Mouse (Mus musculus): ENCODE data around the gene Slc10a2. TPM values are rescaled to one million over a fixed set of nuclear protein-coding genes. Genes with fewer than 3 reads are reported as not detected.
"Not testable (repeated sequence)": the region's sequence is repeated elsewhere in the genome, so short reads cannot be mapped to it uniquely, and the experiment has no call there.

The Slc10a2 gene
- polyA plus RNA-seq (2012; ENCODE audit: insufficient read depth, insufficient read length, missing spikeins) = not detected in 2 replicates

GRCm38 (mm10) chr8:5105186-5105585, at the start of gene Slc10a2:
Gene Slc10a2 (minus strand): TSS chr8:5105351.
- H3K27ac ChIP-seq (replicated peaks; ENCODE audit: low read depth, low read length) = no peak within 1 kb of the TSS
- no peak within 1 kb of the TSS for H3K4me3 ChIP-seq (ENCODE audit: insufficient read depth, low read depth, low read length)

GRCm38 (mm10) chr8:5129322-5129829, 24.2 kb upstream of the Slc10a2 start:
- Histone ChIP-seq H3K4me1 (ENCODE audit: control insufficient read depth, insufficient read depth, insufficient read length, low read length) (no peaks in the 10 kb centered on the region), H3K4me3 (ENCODE audit: insufficient read depth, low read depth, low read length) (no peak overlapping the region), H3K27ac (replicated peaks; ENCODE audit: low read depth, low read length) (no peak overlapping the region)

More at GRCm38 (mm10) chr8:5105186-5105585, at the start of gene Slc10a2:
- H3K4me1 ChIP-seq (ENCODE audit: control insufficient read depth, insufficient read depth, insufficient read length, low read length) = no peaks in the 10 kb centered on the region

- Histone ChIP-seq H3K4me3 (ENCODE audit: insufficient read depth, low read depth, low read length) (no peak overlapping the region), H3K4me1 (ENCODE audit: control insufficient read depth, insufficient read depth, insufficient read length, low read length) (no peaks in the 10 kb centered on the region), H3K27ac (replicated peaks; ENCODE audit: low read depth, low read length) (no peak overlapping the region)
These were observed 1.7 kb upstream of the Slc10a2 start for GRCm38 (mm10) chr8:5106855-5107254.

GRCm38 (mm10) chr8:5095392-5095791, 9.8 kb downstream of the Slc10a2 start:
- H3K4me1 ChIP-seq (ENCODE audit: control insufficient read depth, insufficient read depth, insufficient read length, low read length) = no peaks in the 10 kb centered on the region
- no peak overlapping the region for H3K4me3 ChIP-seq (ENCODE audit: insufficient read depth, low read depth, low read length)
- no peak overlapping the region for H3K27ac ChIP-seq (replicated peaks; ENCODE audit: low read depth, low read length)

- H3K27ac ChIP-seq (replicated peaks; ENCODE audit: low read depth, low read length); H3K4me1 ChIP-seq (ENCODE audit: control insufficient read depth, insufficient read depth, insufficient read length, low read length); H3K4me3 ChIP-seq (ENCODE audit: insufficient read depth, low read depth, low read length): not testable (repeated sequence)
These were observed 11.2 kb downstream of the Slc10a2 start for GRCm38 (mm10) chr8:5093991-5094390.

- Histone ChIP-seq H3K4me1 (ENCODE audit: control insufficient read depth, insufficient read depth, insufficient read length, low read length) (no peaks in the 10 kb centered on the region), H3K27ac (replicated peaks; ENCODE audit: low read depth, low read length) (no peak overlapping the region), H3K4me3 (ENCODE audit: insufficient read depth, low read depth, low read length) (no peak overlapping the region)
These were observed 31.4 kb downstream of the Slc10a2 start for GRCm38 (mm10) chr8:5073654-5074293.

- H3K27ac ChIP-seq (replicated peaks; ENCODE audit: low read depth, low read length) = no peak overlapping the region
- no peak overlapping the region for H3K4me3 ChIP-seq (ENCODE audit: insufficient read depth, low read depth, low read length)
- H3K4me1 ChIP-seq (ENCODE audit: control insufficient read depth, insufficient read depth, insufficient read length, low read length) = no peaks in the 10 kb centered on the region
These were observed 46.3 kb downstream of the Slc10a2 start for GRCm38 (mm10) chr8:5058888-5059287.

GRCm38 (mm10) chr8:5044361-5044900, 60.7 kb downstream of the Slc10a2 start:
- not testable (repeated sequence) for H3K27ac ChIP-seq (replicated peaks; ENCODE audit: low read depth, low read length); H3K4me3 ChIP-seq (ENCODE audit: insufficient read depth, low read depth, low read length); H3K4me1 ChIP-seq (ENCODE audit: control insufficient read depth, insufficient read depth, insufficient read length, low read length)

- no peak overlapping the region for H3K4me3 ChIP-seq (ENCODE audit: insufficient read depth, low read depth, low read length)
These were observed 66.2 kb downstream of the Slc10a2 start for GRCm38 (mm10) chr8:5038811-5039561.

More at GRCm38 (mm10) chr8:5038811-5039561, 66.2 kb downstream of the Slc10a2 start:
- Histone ChIP-seq H3K27ac (replicated peaks; ENCODE audit: low read depth, low read length) (no peak overlapping the region), H3K4me1 (ENCODE audit: control insufficient read depth, insufficient read depth, insufficient read length, low read length) (no peaks in the 10 kb centered on the region)

Data from brown adipose tissue, adult 24 weeks (tissue).